Mouse (Mus musculus) mature B cell (primary cell): ENCODE data around the gene Rtp1.

Experiments used
- in situ Hi-C: fragments of 300-500 bp; cut with MboI; formaldehyde crosslinking; loops from 2 replicates; pipeline ENCODE4 v1.14.3; 2019

The Rtp1 gene

GRCm38 (mm10) chr16:23454376-23454775, 25.4 kb downstream of the Rtp1 start:
- in situ Hi-C loops: no loop called here

- in situ Hi-C loops: no loop called here
These were observed 27.6 kb downstream of the Rtp1 start for GRCm38 (mm10) chr16:23456534-23456933.

DNA sequence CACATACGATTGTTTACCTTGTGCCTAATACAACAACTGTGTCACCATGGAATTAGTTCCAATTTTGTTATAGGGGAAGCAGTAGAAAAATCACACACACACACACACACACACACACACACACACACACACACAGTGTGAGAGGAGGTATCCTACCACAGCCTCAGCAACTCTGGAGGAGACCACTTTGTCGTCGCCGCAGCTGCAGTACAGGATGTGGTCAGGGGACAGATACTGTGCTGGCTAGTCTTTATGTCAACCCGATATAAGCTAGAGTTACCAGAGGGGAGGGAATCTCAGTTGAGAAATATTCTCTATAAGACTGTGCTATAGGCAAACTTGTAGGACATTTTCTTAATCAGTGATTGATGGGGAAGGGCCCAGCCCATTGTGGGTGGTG, 28.4 kb downstream of the Rtp1 start:
- in situ Hi-C loops: no loop called here

DNA sequence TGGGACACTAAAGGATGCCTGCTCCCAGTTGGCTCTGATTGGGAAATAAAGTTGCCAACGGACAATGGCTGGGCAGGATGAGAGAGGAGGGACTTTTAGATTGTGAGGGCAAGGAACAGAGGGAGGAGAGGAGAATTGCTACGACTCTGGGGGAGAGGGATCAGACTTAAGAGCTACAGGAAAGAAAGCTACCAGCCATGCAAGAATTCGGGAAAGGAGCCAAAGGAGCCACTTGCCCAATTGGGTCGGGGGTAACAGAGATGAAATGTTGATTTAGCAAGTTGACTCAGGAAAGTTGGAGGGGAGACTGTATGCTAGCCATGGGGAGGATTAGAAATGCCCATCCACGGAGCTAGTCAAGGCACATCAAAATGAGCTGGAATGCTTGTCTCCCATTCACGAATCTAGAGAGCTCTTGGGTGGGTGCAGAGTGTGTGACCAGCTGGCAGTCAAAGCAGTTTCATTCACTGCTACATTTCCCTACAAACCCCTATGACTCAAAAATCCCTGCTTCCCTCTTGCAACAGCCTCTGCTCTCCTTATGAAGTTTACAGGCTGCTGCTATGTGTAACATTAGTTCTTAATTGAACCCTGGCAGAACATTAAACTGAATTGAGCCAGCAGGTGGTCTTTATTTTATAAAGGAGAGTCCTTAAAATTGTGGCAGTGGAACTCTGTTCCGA, 30.1 kb downstream of the Rtp1 start:
- in situ Hi-C loops: no loop called here

- in situ Hi-C loops: no loop called here
These were observed 34.9 kb downstream of the Rtp1 start for GRCm38 (mm10) chr16:23463671-23464347.

DNA sequence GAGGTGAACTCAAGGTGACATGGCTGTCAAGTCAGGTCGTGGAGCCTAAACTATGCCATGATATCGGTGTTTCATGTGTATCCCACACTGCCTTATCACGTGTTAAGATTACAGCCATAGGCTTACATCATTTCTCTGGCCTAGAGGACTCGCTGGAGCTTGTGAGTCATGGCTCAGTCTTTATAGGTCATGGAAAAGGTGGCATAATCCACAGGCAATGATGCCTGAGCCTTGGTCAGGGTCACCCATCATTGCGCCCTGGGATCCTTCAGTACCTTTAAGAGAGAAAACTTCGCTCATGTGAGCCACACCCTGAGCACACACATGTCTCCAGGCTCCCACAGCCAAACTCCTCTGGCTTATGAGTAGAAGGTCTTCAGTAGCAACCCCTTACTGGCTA, 42.6 kb downstream of the Rtp1 start:
- in situ Hi-C loops: no loop called here

DNA sequence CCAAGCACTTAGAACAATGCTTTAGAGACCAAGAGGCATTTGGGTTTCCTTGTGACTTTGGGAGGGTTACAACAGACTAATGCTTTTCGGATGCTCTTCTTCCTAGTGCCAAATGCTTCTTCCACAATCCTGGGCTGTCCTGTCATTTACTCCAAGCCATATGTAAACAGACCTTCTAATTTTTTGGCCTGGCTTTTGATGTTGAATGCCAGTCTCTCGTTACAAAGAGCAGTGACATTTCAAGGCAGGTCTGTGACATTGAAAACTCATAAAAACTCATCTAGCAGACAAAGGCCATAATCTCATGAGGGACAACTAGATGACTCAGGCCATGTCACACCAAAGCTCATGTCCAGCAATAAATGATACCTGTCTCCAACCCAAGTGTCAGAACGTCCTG, 43.1 kb downstream of the Rtp1 start:
- in situ Hi-C loops: no loop called here

- in situ Hi-C loops: no loop called here
These were observed 46.7 kb downstream of the Rtp1 start for GRCm38 (mm10) chr16:23475651-23476050.

DNA sequence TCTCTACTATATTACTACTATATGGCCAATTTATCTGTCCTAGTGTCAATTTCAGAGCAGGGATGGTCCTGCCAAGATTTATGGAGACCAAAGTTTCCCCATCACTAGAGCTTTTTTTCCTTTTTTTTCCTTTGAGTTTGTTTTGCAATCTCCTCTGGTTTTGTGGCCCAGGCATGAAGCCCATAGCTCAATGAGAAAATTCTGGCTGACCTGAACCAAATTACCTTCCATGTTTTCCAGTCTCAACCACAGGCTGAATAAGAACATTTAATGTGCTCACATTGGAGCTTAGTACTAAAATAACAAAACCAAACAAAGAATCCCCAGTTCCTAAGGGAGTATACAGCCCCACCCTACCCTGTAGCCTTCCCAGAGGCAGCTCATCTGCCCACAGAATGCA, 47.7 kb downstream of the Rtp1 start:
- in situ Hi-C loops: no loop called here

DNA sequence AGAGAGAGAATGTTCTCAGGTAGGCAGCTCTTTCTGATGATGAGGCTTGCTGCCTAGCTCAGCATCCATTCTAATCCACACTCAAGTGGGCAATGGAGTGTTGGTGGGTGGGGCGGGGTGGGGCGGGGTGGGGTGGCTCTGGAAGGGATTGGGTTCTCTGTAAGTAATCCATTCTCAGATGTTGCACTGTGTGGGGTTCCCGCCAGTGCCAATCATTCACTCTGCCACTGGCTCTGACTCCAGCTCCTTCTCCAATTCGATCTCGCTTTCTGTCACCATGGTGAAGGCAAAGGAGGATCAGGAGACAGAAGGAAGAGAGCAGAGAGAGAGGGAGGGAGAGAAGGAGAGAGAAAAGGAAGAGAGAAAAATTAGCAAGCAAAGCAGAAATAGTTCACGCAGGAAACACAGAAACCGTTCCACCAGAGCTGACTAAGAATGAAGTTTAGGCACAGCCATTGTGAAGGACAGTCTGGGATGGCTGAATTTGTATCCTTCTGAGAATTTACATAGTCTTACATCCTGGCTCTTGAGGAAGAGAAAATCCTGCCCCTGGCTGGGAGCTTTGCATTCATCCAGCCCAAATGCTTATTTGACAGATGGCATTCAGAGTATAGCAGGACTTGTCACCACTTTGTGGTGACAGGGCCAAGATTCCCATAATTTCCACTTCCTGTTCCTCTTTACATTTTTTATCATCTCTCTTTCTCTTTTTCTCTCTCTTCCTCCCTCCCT, 51.1 kb downstream of the Rtp1 start:
- in situ Hi-C loops: no loop called here

GRCm38 (mm10) chr16:23482218-23482617, 53.3 kb downstream of the Rtp1 start:
- in situ Hi-C loops: no loop called here

GRCm38 (mm10) chr16:23482846-23483245, 53.9 kb downstream of the Rtp1 start:
- in situ Hi-C loops: no loop called here

- in situ Hi-C loops: no loop called here
These were observed 54.4 kb downstream of the Rtp1 start for GRCm38 (mm10) chr16:23483292-23483691.
